Mouse (Mus musculus) C2C12 (cell line): ENCODE results near the gene Gch1.

Source experiments
- CTCF ChIP-seq: IDR thresholded peaks from one replicate; pipeline ENCODE4 v1.5.1; 2011; ENCODE audit not compliant: control insufficient read depth, insufficient read depth, insufficient read length
- MAX ChIP-seq: IDR thresholded peaks from one replicate; pipeline ENCODE4 v1.6.1; 2011; ENCODE audit warnings: mild to moderate bottlenecking, control low read depth
- USF1 ChIP-seq: IDR thresholded peaks from one replicate; pipeline ENCODE4 v1.6.1; 2011; ENCODE audit warnings: low read depth, mild to moderate bottlenecking, control low read depth, moderate library complexity

GRCm38 (mm10) chr14:47138853-47139252 lies 50.4 kb downstream of the Gch1 start:
- TF ChIP-seq CTCF (no peak), USF1 (no peak), MAX (no peak)
